In the genomic region with DNA sequence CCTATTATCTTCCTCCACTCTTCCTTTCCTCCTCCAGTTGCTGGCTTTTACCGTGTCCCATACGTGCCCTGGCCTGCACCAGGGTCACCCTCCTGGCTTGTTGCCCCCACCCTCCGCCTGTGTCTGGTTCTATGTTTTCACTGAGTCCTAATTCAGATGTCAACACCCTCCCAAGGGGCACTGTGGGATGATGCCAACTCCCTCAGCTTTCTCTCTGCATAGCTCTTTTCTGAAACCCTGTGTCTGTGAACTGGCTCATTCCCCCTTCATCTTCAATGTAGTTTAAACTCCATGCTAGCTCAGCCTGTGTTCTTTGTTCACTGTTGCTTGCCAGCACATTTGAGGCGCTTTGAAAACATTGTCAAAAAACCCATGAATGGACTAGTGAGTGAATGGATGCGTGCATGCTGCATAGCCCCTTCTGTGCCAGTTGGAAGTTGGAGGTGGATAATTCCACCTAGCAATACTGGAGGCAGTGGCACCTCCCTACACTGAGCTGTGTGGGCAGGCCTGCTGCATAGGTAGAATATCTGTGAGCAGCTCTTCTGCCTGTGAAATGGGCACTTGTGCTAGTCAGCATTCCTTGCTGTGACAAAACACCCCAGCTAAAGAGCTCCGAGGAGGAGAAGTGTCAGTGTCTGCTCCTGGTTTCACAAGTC, we compare ENCODE assay signal across 28 mouse cellular contexts. TPM values are rescaled to one million over a fixed set of nuclear protein-coding genes. Genes with fewer than 3 reads are reported as not detected.
A peak's percentile ranks its signal among the peaks of the same experiment; 100 is the strongest.
DNase-seq lines count a peak whose midpoint lies in the region; ATAC-seq and TF ChIP-seq lines count a peak whose summit lies in the region.
"Had no signal": no experiment of that assay in that cellular context is flagged by ENCODE, and none has a peak within 500 bp of the region (broad histone marks: within the 10 kb centered on the region; RNA-seq: fewer than 3 reads in every experiment).

No protein-coding gene starts in this region.

- no peaks in the 10 kb centered on the region for H3K9me3 ChIP-seq in hindbrain, embryonic 13.5 days
- no peaks in the 10 kb centered on the region for H3K9me3 ChIP-seq in hindbrain, embryonic 11.5 days (ENCODE audit: control insufficient read depth, low read length)
- H3K9me3 ChIP-seq: heart, embryonic 12.5 days; intestine, embryonic 15.5 days had no signal

- no peak for DNase-seq in hindbrain, embryonic 11.5 days (ENCODE audit: low spot score)
- DNase-seq in left cerebral cortex, postnatal 4 days: peak; percentile 65
- no peak for DNase-seq in left cerebral cortex, postnatal 25 days (ENCODE audit: low spot score in 2 of 2)
- DNase-seq in brain, adult 2 months (ENCODE audit: low read depth, low spot score): peak; percentile 28
- peak; percentile 63 for DNase-seq in brain, embryonic 14.5 days (ENCODE audit: low read depth)
- DNase-seq in right cerebral cortex, adult 18-20 months: no peak
- no peak for DNase-seq in heart, postnatal 4 days
- DNase-seq: adrenal gland, postnatal 25 days; B cell, adult 2 months; cerebellum, adult 8-10 months; cerebellum, postnatal 36 days; gastrocnemius, adult 2 months; gastrocnemius, postnatal 36 days; heart, adult 2 months; kidney, adult 2 months; kidney, postnatal 36 days; layer of hippocampus, postnatal 36 days; liver; lung, embryonic 14.5 days; lung, postnatal 14 days; right cerebral cortex, postnatal 14 days had no signal

- H3K36me3 ChIP-seq in hindbrain, embryonic 13.5 days: peaks cover 4% of the 10 kb centered on the region; the same call in 1 of the 2 replicates
- H3K36me3 ChIP-seq in hindbrain, embryonic 11.5 days (ENCODE audit: control insufficient read depth, insufficient read depth, low read length): no peaks in the 10 kb centered on the region
- H3K36me3 ChIP-seq: heart, embryonic 12.5 days; intestine, embryonic 15.5 days; neural tube, embryonic 12.5 days had no signal

- H3K4me2 ChIP-seq in hindbrain, embryonic 13.5 days: no peak overlapping the region
- H3K4me2 ChIP-seq in hindbrain, embryonic 11.5 days (replicated peaks; ENCODE audit: low read depth, low read length): no peak overlapping the region
- H3K4me2 ChIP-seq: heart, embryonic 12.5 days; intestine, embryonic 15.5 days; lung, embryonic 14.5 days; neural tube, embryonic 12.5 days had no signal

- intact Hi-C loops in left cerebral cortex, postnatal 4 days (cut with DNase I): no loop called here
- intact Hi-C loops in left cerebral cortex, postnatal 25 days (cut with DNase I): loop anchor here (5.0 kb wide), 1 partner anchor 58 kb away; no protein-coding TSS in a partner anchor

- no peak for TF ChIP-seq CTCF in brain, embryonic 14.5 days (IDR thresholded peaks at IDR 0.05; ENCODE audit: borderline replicate concordance, extremely low read depth, insufficient read depth, insufficient read length)

- no peak for ATAC-seq in hindbrain, embryonic 13.5 days (ENCODE audit: low FRiP score)
- ATAC-seq in hindbrain, embryonic 11.5 days (ENCODE audit: low FRiP score): no peak
- ATAC-seq: intestine, embryonic 15.5 days had no signal

- H3K4me3 ChIP-seq in hindbrain, embryonic 13.5 days: no peak overlapping the region
- H3K4me3 ChIP-seq in hindbrain, embryonic 11.5 days (ENCODE audit: low read depth, low read length): no peak overlapping the region
- H3K4me3 ChIP-seq: gastrocnemius, adult 2 months; heart, adult 2 months; heart, embryonic 12.5 days; intestine, embryonic 15.5 days; neural tube, embryonic 12.5 days had no signal

- no peak overlapping the region for H3K9ac ChIP-seq in hindbrain, embryonic 13.5 days
- H3K9ac ChIP-seq in hindbrain, embryonic 11.5 days (ENCODE audit: low read depth, low read length): no peak overlapping the region
- H3K9ac ChIP-seq: heart, embryonic 12.5 days; intestine, embryonic 15.5 days; liver, embryonic 14.5 days; lung, embryonic 14.5 days; neural tube, embryonic 12.5 days had no signal

- H3K4me1 ChIP-seq in hindbrain, embryonic 13.5 days (replicated peaks): peaks cover 8% of the 10 kb centered on the region
- H3K4me1 ChIP-seq in hindbrain, embryonic 11.5 days (replicated peaks; ENCODE audit: control insufficient read depth, insufficient read depth, low read length): no peaks in the 10 kb centered on the region
- H3K4me1 ChIP-seq: heart, embryonic 12.5 days; intestine, embryonic 15.5 days; neural tube, embryonic 12.5 days had no signal

- 63% methylated on average over 6 of the region's 6 CpGs for WGBS in hindbrain, embryonic 13.5 days
- WGBS in hindbrain, embryonic 11.5 days: 79% methylated on average over 6 of the region's 6 CpGs

- TF ChIP-seq POLR2A in brain, embryonic 14.5 days (IDR thresholded peaks at IDR 0.05; ENCODE audit: borderline replicate concordance, extremely low read depth, insufficient read depth, insufficient read length, poor library complexity, severe bottlenecking): no peak

- 0 out of 2 replicates have a peak overlapping the region, but pooled peaks have one; percentile 35 for H3K27ac ChIP-seq in hindbrain, embryonic 13.5 days
- H3K27ac ChIP-seq in hindbrain, embryonic 11.5 days (ENCODE audit: low read depth, low read length): no peak overlapping the region
- H3K27ac ChIP-seq: gastrocnemius, adult 2 months; heart, adult 2 months; intestine, embryonic 15.5 days; liver, embryonic 14.5 days; neural tube, embryonic 12.5 days had no signal

- H3K27me3 ChIP-seq in hindbrain, embryonic 13.5 days: 0 out of 2 replicates have a peak, but pooled peaks cover 9% of the 10 kb centered on the region
- H3K27me3 ChIP-seq in hindbrain, embryonic 11.5 days (ENCODE audit: control insufficient read depth, insufficient read depth, low read length): no peaks in the 10 kb centered on the region
- H3K27me3 ChIP-seq: intestine, embryonic 15.5 days; neural tube, embryonic 12.5 days had no signal

RNA-seq across cellular contexts. Expression of a gene that starts 13.5 kb away (rescaled TPM):
- polyA plus RNA-seq in hindbrain, embryonic 13.5 days (2015; fragmentation: Nextera tagmentation; extraction: Ambion mirVana): 19.9 and 22.0 TPM in 2 replicates
- polyA plus RNA-seq in hindbrain, embryonic 11.5 days (2014; fragmentation: Nextera tagmentation; extraction: Ambion mirVana): 0.73 and 0.91 TPM in 2 replicates
- 100 to 1,000 TPM; 131 to 148 TPM for total RNA-seq in left cerebral cortex, postnatal 4 days (2021)
- 10 to 100 TPM; 85.9 to 93.8 TPM for total RNA-seq in left cerebral cortex, postnatal 25 days (2021)
- polyA plus RNA-seq in brain, embryonic 14.5 days (2012; rRNA removed): 22.8 and 46.2 TPM in 2 replicates
- total RNA-seq in heart, postnatal 4 days (2021): under 1 TPM in 1 of 2 experiments, not detected in 1; 0.07 TPM
- total RNA-seq: heart, adult 2 months; hematopoietic stem cell, adult 5-6 weeks had no signal
- polyA plus RNA-seq: heart, adult 2 months; heart, embryonic 12.5 days; heart, postnatal 0 days; kidney, adult 2 months had no signal

Comparison
In these comparisons a context has a peak if more than half of its experiments do, and no peak if none do; other contexts are left out.
1. DNase-seq: peak in left cerebral cortex, postnatal 4 days (single experiment), brain, adult 2 months (single experiment) and brain, embryonic 14.5 days (single experiment); none in hindbrain, embryonic 11.5 days (single experiment), left cerebral cortex, postnatal 25 days (0 of 2), right cerebral cortex, adult 18-20 months (single experiment) and heart, postnatal 4 days (single experiment).
2. RNA of a gene that starts 13.5 kb away (total RNA-seq): 131 to 148 TPM in left cerebral cortex, postnatal 4 days and 85.9 to 93.8 TPM in left cerebral cortex, postnatal 25 days; 0.07 TPM in heart, postnatal 4 days; every median in the first group is over 10 times any median in the second.